Mouse (Mus musculus): ENCODE results near the gene Pak1.

GRCm38 (mm10) chr7:97829091-97829490 is 40.8 kb downstream of the Pak1 start:
- no peak for TF ChIP-seq EP300 (IDR thresholded peaks at IDR 0.05; ENCODE audit: low read depth)
- TF ChIP-seq CTCF (IDR thresholded peaks at IDR 0.05; ENCODE audit: low read depth), result no peak
